Comparison of ENCODE assay signal across 8 mouse cellular contexts in the genomic region with DNA sequence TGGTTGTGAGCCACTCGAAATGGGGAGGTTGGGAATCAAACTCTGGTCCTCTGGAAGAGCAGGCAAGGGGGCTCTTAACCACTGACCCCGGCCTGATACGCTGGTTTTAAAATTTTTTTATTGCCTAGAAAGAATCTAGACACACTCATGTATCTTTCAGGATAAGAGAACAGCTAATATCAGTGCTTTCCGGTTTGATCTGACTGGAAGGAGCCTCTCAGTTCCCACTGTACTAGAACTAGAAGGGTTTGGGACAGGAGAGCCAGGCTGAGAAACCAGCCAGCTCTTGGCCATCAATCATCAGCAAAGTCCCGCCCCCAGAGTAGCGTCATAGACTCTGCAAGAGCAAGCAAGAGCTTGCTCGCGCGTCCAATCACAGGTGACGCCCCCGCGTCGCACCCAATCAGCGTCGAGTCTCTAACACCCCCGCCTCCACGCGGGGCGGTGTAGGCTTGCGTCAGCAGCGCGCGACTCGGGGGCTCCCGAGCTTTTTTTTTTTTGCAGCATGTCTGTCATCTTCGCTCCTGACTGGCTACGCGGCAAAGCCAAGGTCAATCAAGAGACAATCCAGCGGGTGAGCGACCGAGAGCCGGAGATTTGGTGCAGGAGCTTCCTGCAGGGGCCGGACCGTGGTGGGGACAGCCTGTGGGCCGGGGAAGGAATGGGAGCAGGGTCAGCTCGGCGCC. TPM values are rescaled to one million over a fixed set of nuclear protein-coding genes. Genes with fewer than 3 reads are reported as not detected.
DNase-seq lines count a peak whose midpoint lies in the region; ATAC-seq lines count a peak whose summit lies in the region.

A gene (plus strand): TSS at position 432 of the 686 bp plus-strand sequence.

- H3K36me3 ChIP-seq in hindbrain, embryonic 14.5 days (replicated peaks; ENCODE audit: control insufficient read depth, insufficient read depth): peaks cover 10% of the 10 kb centered on the region; the same call in 1 of the 2 replicates

- peak within 1 kb of the TSS; percentile 94 for H3K4me2 ChIP-seq in hindbrain, embryonic 14.5 days (replicated peaks)

- peak; percentile 99 for DNase-seq in R1 (ENCODE audit: low read depth, low spot score)
- DNase-seq in cerebellum, postnatal 25 days: peak; percentile 96 to 99
- peak; percentile 93 to 95 for DNase-seq in frontal cortex, postnatal 25 days (ENCODE audit: low spot score in 2 of 2)
- peak; percentile 100 for DNase-seq in hindbrain, embryonic 14.5 days (ENCODE audit: low spot score)
- DNase-seq in layer of hippocampus, postnatal 36 days: peak; percentile 96
- peak; percentile 100 for DNase-seq in lung, postnatal 36 days
- DNase-seq in retina, postnatal 1 day: peak; percentile 100
- peak; percentile 92 to 95 for DNase-seq in urinary bladder, adult 18-20 months (ENCODE audit: low spot score in 2 of 2)

- H3K27me3 ChIP-seq in hindbrain, embryonic 14.5 days (ENCODE audit: control insufficient read depth, insufficient read depth, low read length): no peaks in the 10 kb centered on the region

- peak within 1 kb of the TSS; percentile 97 for H3K4me3 ChIP-seq in hindbrain, embryonic 14.5 days (replicated peaks; ENCODE audit: low read length)

- H3K4me1 ChIP-seq in hindbrain, embryonic 14.5 days (replicated peaks; ENCODE audit: control insufficient read depth, insufficient read depth, low read length): peaks cover 22% of the 10 kb centered on the region

- H3K27ac ChIP-seq in hindbrain, embryonic 14.5 days: peak within 1 kb of the TSS; percentile 97

- WGBS in hindbrain, embryonic 14.5 days: 5% methylated on average over 37 of the region's 37 CpGs

- no peaks in the 10 kb centered on the region for H3K9me3 ChIP-seq in hindbrain, embryonic 14.5 days (ENCODE audit: control insufficient read depth, low read length)

- H3K9ac ChIP-seq in hindbrain, embryonic 14.5 days: peak within 1 kb of the TSS; percentile 96

- ATAC-seq in hindbrain, embryonic 14.5 days (ENCODE audit: low FRiP score): peak; percentile 99

RNA-seq across cellular contexts. Expression of the gene that starts here (rescaled TPM):
- 171 and 213 TPM in 2 replicates for polyA plus RNA-seq in hindbrain, embryonic 14.5 days (2014; fragmentation: Nextera tagmentation; extraction: Ambion mirVana)
- 10 to 100 TPM; 73.2 to 84.3 TPM for total RNA-seq in layer of hippocampus, postnatal 36 days (2021)

Comparison
In these comparisons a context has a peak if more than half of its experiments do, and no peak if none do; other contexts are left out.
1. Peak in every context shown above with its lines: DNase-seq, ATAC-seq, H3K4me3 ChIP-seq and H3K27ac ChIP-seq.